Mouse (Mus musculus) kidney, embryonic 14.5 days (tissue): Measurements from ENCODE around the gene Ttll7. TPM values are rescaled to one million over a fixed set of nuclear protein-coding genes. Genes with fewer than 3 reads are reported as not detected.

ENCODE experiments used
- ATAC-seq: fragments of 200-750 bp; cut with Nextera tagmentation; 2 replicates; pipeline ENCODE4 v1.8.0; 2017; ENCODE audit warnings: moderate number of reproducible peaks, mild to moderate bottlenecking, moderate TSS enrichment, moderate library complexity; ENCODE audit not compliant: low FRiP score, low TSS enrichment
- H3K27ac ChIP-seq: fragments of 300-500 bp; sonication (generic); 2 replicates; pipeline ENCODE4 v1.5.1; 2014; ENCODE audit warnings: low read depth, mild to moderate bottlenecking, low read length, moderate library complexity, mixed read lengths
- H3K27me3 ChIP-seq: fragments of 300-500 bp; sonication (generic); 2 replicates; pipeline ENCODE4 v1.6.1; 2014; ENCODE audit warnings: mild to moderate bottlenecking, low read length; ENCODE audit not compliant: control insufficient read depth, insufficient read depth
- H3K36me3 ChIP-seq: fragments of 300-500 bp; sonication (generic); 2 replicates; pipeline ENCODE4 v1.6.1; 2014; ENCODE audit warnings: low read length, mixed read lengths; ENCODE audit not compliant: control insufficient read depth, insufficient read depth
- H3K4me1 ChIP-seq: fragments of 300-500 bp; sonication (generic); 2 replicates; pipeline ENCODE4 v1.6.1; 2014; ENCODE audit warnings: low read length, mixed read lengths; ENCODE audit not compliant: control insufficient read depth, insufficient read depth
- H3K4me2 ChIP-seq: fragments of 300-500 bp; sonication (generic); replicated peaks from 2 replicates; pipeline ENCODE4 v1.6.1; 2014; ENCODE audit warnings: low read depth, mild to moderate bottlenecking, low read length
- H3K4me3 ChIP-seq: fragments of 300-500 bp; sonication (generic); 2 replicates; pipeline ENCODE4 v1.5.1; 2014; ENCODE audit warnings: mild to moderate bottlenecking, low read length
- H3K9ac ChIP-seq: fragments of 300-500 bp; sonication (generic); 2 replicates; pipeline ENCODE4 v1.6.1; 2014; ENCODE audit warnings: low read depth, mild to moderate bottlenecking, low read length, moderate library complexity
- H3K9me3 ChIP-seq: fragments of 300-500 bp; sonication (generic); 2 replicates; pipeline ENCODE4 v1.6.1; 2016; ENCODE audit warnings: low read length; ENCODE audit not compliant: control insufficient read depth
- WGBS: fragments of 180-500 bp; shearing (Covaris S2); extraction: QIAGEN DNeasy Blood & Tissue Kit; methylation state at CpG from one replicate; pipeline ENCODE4 v1.1.7; 2014; 5-methylcytosine and 5-hydroxymethylcytosine counted together
- polyA plus RNA-seq: library from polyadenylated mRNA; unstranded; fragments of >200 nt; fragmentation: Nextera tagmentation; extraction: Ambion mirVana; gene quantifications from 2 replicates; pipeline ENCODE4 v1.2.1, GENCODE M21; 2014

Gene Ttll7
- polyA plus RNA-seq, 1 experiment from 2014 or later: 1.7 TPM

- Histone ChIP-seq H3K27me3 (no peaks in the 10 kb centered on the region), H3K36me3 (no peaks in the 10 kb centered on the region), H3K4me1 (0 out of 2 replicates have a peak, but pooled peaks cover 2% of the 10 kb centered on the region), H3K9me3 (no peaks in the 10 kb centered on the region), H3K27ac (no peak overlapping the region), H3K4me3 (no peak overlapping the region), H3K4me2 (no peak overlapping the region), H3K9ac (no peak overlapping the region)
- no peak for ATAC-seq
- 65% methylated on average over 15 of the region's 15 CpGs for WGBS
Observed at GRCm38 (mm10) chr3:146994670-146995415, 142.7 kb downstream of the Ttll7 start.

- WGBS: 75% methylated on average over 2 of the region's 2 CpGs
- no peaks in the 10 kb centered on the region for H3K27me3 ChIP-seq
Observed at GRCm38 (mm10) chr3:146999148-146999547, 147.0 kb downstream of the Ttll7 start.

GRCm38 (mm10) chr3:147000963-147001362, 148.8 kb downstream of the Ttll7 start:
- H3K4me2 ChIP-seq: no peak overlapping the region

More at GRCm38 (mm10) chr3:146999148-146999547, 147.0 kb downstream of the Ttll7 start:
- Histone ChIP-seq H3K9me3 (no peaks in the 10 kb centered on the region), H3K4me3 (no peak overlapping the region), H3K9ac (no peak overlapping the region), H3K27ac (no peak overlapping the region), H3K4me2 (no peak overlapping the region), H3K36me3 (no peaks in the 10 kb centered on the region), H3K4me1 (0 out of 2 replicates have a peak, but pooled peaks cover 2% of the 10 kb centered on the region)
- ATAC-seq: no peak

GRCm38 (mm10) chr3:147001557-147001956, 149.4 kb downstream of the Ttll7 start:
- WGBS: 82% methylated on average over 3 of the region's 3 CpGs
- ATAC-seq: no peak

More at GRCm38 (mm10) chr3:147000963-147001362, 148.8 kb downstream of the Ttll7 start:
- no peaks in the 10 kb centered on the region for H3K36me3 ChIP-seq
- H3K4me3 ChIP-seq: no peak overlapping the region
- no peaks in the 10 kb centered on the region for H3K9me3 ChIP-seq
- no peaks in the 10 kb centered on the region for H3K27me3 ChIP-seq
- no peak overlapping the region for H3K27ac ChIP-seq
- WGBS: 78% methylated on average over 3 of the region's 3 CpGs
- no peak overlapping the region for H3K9ac ChIP-seq
- ATAC-seq: no peak
- 0 out of 2 replicates have a peak, but pooled peaks cover 2% of the 10 kb centered on the region for H3K4me1 ChIP-seq

GRCm38 (mm10) chr3:147016506-147016905, 164.3 kb downstream of the Ttll7 start:
- H3K4me3 ChIP-seq: no peak overlapping the region
- no peak overlapping the region for H3K4me2 ChIP-seq
- WGBS: 92% methylated on average over 6 of the region's 6 CpGs
- no peaks in the 10 kb centered on the region for H3K4me1 ChIP-seq
- H3K9me3 ChIP-seq: no peaks in the 10 kb centered on the region
- H3K36me3 ChIP-seq: no peaks in the 10 kb centered on the region
- no peak overlapping the region for H3K27ac ChIP-seq
- ATAC-seq: no peak
- no peaks in the 10 kb centered on the region for H3K27me3 ChIP-seq
- no peak overlapping the region for H3K9ac ChIP-seq

More at GRCm38 (mm10) chr3:147001557-147001956, 149.4 kb downstream of the Ttll7 start:
- Histone ChIP-seq H3K4me3 (no peak overlapping the region), H3K9ac (no peak overlapping the region), H3K4me2 (no peak overlapping the region), H3K36me3 (no peaks in the 10 kb centered on the region), H3K27me3 (no peaks in the 10 kb centered on the region), H3K27ac (no peak overlapping the region), H3K4me1 (0 out of 2 replicates have a peak, but pooled peaks cover under 1% of the 10 kb centered on the region), H3K9me3 (no peaks in the 10 kb centered on the region)

GRCm38 (mm10) chr3:147019506-147019905, 167.3 kb downstream of the Ttll7 start:
- Histone ChIP-seq H3K9me3 (no peaks in the 10 kb centered on the region), H3K27me3 (no peaks in the 10 kb centered on the region), H3K27ac (no peak overlapping the region), H3K9ac (no peak overlapping the region), H3K4me2 (no peak overlapping the region), H3K4me1 (no peaks in the 10 kb centered on the region), H3K4me3 (no peak overlapping the region), H3K36me3 (no peaks in the 10 kb centered on the region)
- ATAC-seq: no peak
- 56% methylated on average over 5 of the region's 5 CpGs for WGBS

- no peak overlapping the region for H3K4me2 ChIP-seq
- H3K27me3 ChIP-seq: no peaks in the 10 kb centered on the region
- H3K4me3 ChIP-seq: no peak overlapping the region
- no peak overlapping the region for H3K27ac ChIP-seq
- no peaks in the 10 kb centered on the region for H3K36me3 ChIP-seq
- H3K9ac ChIP-seq: no peak overlapping the region
- H3K9me3 ChIP-seq: no peaks in the 10 kb centered on the region
- 0 out of 2 replicates have a peak, but pooled peaks cover 7% of the 10 kb centered on the region for H3K4me1 ChIP-seq
- 96% methylated on average over 5 of the region's 5 CpGs for WGBS
- no peak for ATAC-seq
Observed at GRCm38 (mm10) chr3:147026248-147026647, 174.1 kb downstream of the Ttll7 start.

- Histone ChIP-seq H3K4me3 (no peak overlapping the region), H3K27me3 (no peaks in the 10 kb centered on the region), H3K9me3 (no peaks in the 10 kb centered on the region), H3K36me3 (no peaks in the 10 kb centered on the region), H3K4me2 (no peak overlapping the region), H3K4me1 (0 out of 2 replicates have a peak, but pooled peaks cover 7% of the 10 kb centered on the region), H3K27ac (no peak overlapping the region), H3K9ac (no peak overlapping the region)
- 91% methylated on average over 7 of the region's 7 CpGs for WGBS
- no peak for ATAC-seq
Observed at GRCm38 (mm10) chr3:147028382-147028781, 176.2 kb downstream of the Ttll7 start.

GRCm38 (mm10) chr3:147029718-147030117, 177.6 kb downstream of the Ttll7 start:
- Histone ChIP-seq H3K4me3 (no peak overlapping the region), H3K27ac (no peak overlapping the region; the same call in 1 of the 2 replicates), H3K4me2 (no peak overlapping the region), H3K27me3 (no peaks in the 10 kb centered on the region), H3K9me3 (no peaks in the 10 kb centered on the region), H3K36me3 (no peaks in the 10 kb centered on the region), H3K4me1 (0 out of 2 replicates have a peak, but pooled peaks cover 7% of the 10 kb centered on the region), H3K9ac (no peak overlapping the region)
- ATAC-seq: peak; percentile 26; the same call in 1 of the 2 replicates
- WGBS: 73% methylated on average over 11 of the region's 11 CpGs
